Comparison of ENCODE assay signal across 8 mouse cellular contexts in the genomic region with DNA sequence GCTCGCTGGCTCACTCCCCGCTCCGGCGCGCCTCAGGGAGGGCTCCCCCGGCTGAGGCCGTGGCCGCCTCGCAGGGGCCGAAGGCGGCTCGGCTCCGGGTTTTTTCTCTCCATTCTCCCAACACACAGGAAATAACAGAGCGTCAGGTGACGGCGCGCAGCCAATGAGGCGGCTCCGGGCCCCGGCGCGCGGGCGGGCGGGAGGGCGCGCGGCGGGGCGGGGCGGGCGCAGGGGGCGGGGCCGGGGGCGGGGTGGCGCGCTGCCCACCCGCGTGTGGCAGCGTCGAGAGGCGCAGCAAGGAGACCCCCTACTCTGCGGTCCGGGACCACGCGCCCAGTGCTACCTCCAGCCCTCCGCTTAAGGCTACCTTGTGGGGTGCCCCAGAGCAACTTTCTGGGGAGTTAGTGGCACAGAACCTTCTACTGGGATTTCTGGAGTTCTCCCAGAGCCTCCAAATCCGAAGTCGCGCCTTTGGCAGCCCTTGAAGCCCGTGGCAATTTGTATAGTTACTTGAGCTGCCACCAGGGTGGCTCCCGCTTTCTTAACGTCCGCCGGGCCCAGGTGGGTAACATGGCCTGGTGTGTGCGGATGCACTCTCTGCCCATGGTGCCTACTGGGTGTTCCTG.
A peak's percentile ranks its signal among the peaks of the same experiment; 100 is the strongest.
DNase-seq lines count a peak whose midpoint lies in the region; ATAC-seq and TF ChIP-seq lines count a peak whose summit lies in the region.

No protein-coding gene starts in this region.

- 0 out of 2 replicates have a peak, but pooled peaks have one; percentile 13 for TF ChIP-seq POLR2A in limb, embryonic 14.5 days (IDR thresholded peaks at IDR 0.05; ENCODE audit: borderline replicate concordance, extremely low read depth, insufficient read depth, insufficient read length)

- ATAC-seq in intestine, embryonic 14.5 days (replicated peaks; ENCODE audit: low FRiP score, low TSS enrichment, low read depth) = peak; percentile 93
- ATAC-seq in limb, embryonic 14.5 days (ENCODE audit: low FRiP score, low read depth) = peak; percentile 93
- peak; percentile 92 for ATAC-seq in midbrain, embryonic 15.5 days (replicated peaks)

- no peaks in the 10 kb centered on the region for H3K27me3 ChIP-seq in intestine, embryonic 14.5 days (replicated peaks; ENCODE audit: control insufficient read depth, insufficient read depth, low read length)
- no peaks in the 10 kb centered on the region for H3K27me3 ChIP-seq in limb, embryonic 14.5 days (ENCODE audit: control insufficient read depth, insufficient read depth, low read length)
- H3K27me3 ChIP-seq in midbrain, embryonic 15.5 days (replicated peaks) = no peaks in the 10 kb centered on the region

- peaks cover 34% of the 10 kb centered on the region for H3K4me1 ChIP-seq in intestine, embryonic 14.5 days (replicated peaks; ENCODE audit: control insufficient read depth, insufficient read depth, low read length)
- H3K4me1 ChIP-seq in limb, embryonic 14.5 days (ENCODE audit: control insufficient read depth, insufficient read depth, low read length) = peaks cover 26% of the 10 kb centered on the region
- H3K4me1 ChIP-seq in midbrain, embryonic 15.5 days = peaks cover 71% of the 10 kb centered on the region

- no peaks in the 10 kb centered on the region for H3K9me3 ChIP-seq in intestine, embryonic 14.5 days (ENCODE audit: control insufficient read depth, low read length)
- H3K9me3 ChIP-seq in limb, embryonic 14.5 days (ENCODE audit: control insufficient read depth, low read length) = no peaks in the 10 kb centered on the region
- H3K9me3 ChIP-seq in midbrain, embryonic 15.5 days = no peaks in the 10 kb centered on the region

- H3K4me2 ChIP-seq in intestine, embryonic 14.5 days (ENCODE audit: low read length) = peak overlapping the region; percentile 85
- peak overlapping the region; percentile 85 for H3K4me2 ChIP-seq in limb, embryonic 14.5 days (replicated peaks; ENCODE audit: low read depth, low read length, severe bottlenecking)
- peak overlapping the region; percentile 88 for H3K4me2 ChIP-seq in midbrain, embryonic 15.5 days

- DNase-seq in left cerebral cortex, adult 18-20 months (ENCODE audit: low spot score in 2 of 2) = peak; percentile 81 to 86
- DNase-seq in left cerebral cortex, adult 11 months (ENCODE audit: low spot score) = no peak
- DNase-seq in embryo, embryonic 10 days (ENCODE audit: low spot score) = peak; percentile 89
- peak; percentile 79 for DNase-seq in gastrocnemius, postnatal 25 days
- peak; percentile 86 for DNase-seq in intestine, embryonic 14.5 days (ENCODE audit: low spot score)
- DNase-seq in limb, embryonic 14.5 days (ENCODE audit: low spot score) = peak; percentile 85
- DNase-seq in spleen, adult 18-20 months = peak; percentile 76 to 81

- WGBS in intestine, embryonic 14.5 days = 1% methylated on average over 54 of the region's 56 CpGs
- WGBS in limb, embryonic 14.5 days = under 1% methylated on average over 19 of the region's 56 CpGs
- WGBS in midbrain, embryonic 15.5 days = 2% methylated on average over 24 of the region's 56 CpGs

- H3K9ac ChIP-seq in intestine, embryonic 14.5 days (ENCODE audit: low read length) = peak overlapping the region; percentile 87
- H3K9ac ChIP-seq in limb, embryonic 14.5 days (ENCODE audit: low read depth, low read length, severe bottlenecking) = peak overlapping the region; percentile 82
- H3K9ac ChIP-seq in midbrain, embryonic 15.5 days = peak overlapping the region; percentile 87

- H3K4me3 ChIP-seq in intestine, embryonic 14.5 days (ENCODE audit: low read depth, low read length) = peak overlapping the region; percentile 87
- H3K4me3 ChIP-seq in limb, embryonic 14.5 days (replicated peaks; ENCODE audit: low read length) = peak overlapping the region; percentile 99
- peak overlapping the region; percentile 99 for H3K4me3 ChIP-seq in midbrain, embryonic 15.5 days

- H3K27ac ChIP-seq in intestine, embryonic 14.5 days (ENCODE audit: low read depth) = peak overlapping the region; percentile 89
- peak overlapping the region; percentile 89 for H3K27ac ChIP-seq in limb, embryonic 14.5 days (replicated peaks; ENCODE audit: low read depth, low read length)
- peak overlapping the region; percentile 94 for H3K27ac ChIP-seq in midbrain, embryonic 15.5 days

- no peaks in the 10 kb centered on the region for H3K36me3 ChIP-seq in intestine, embryonic 14.5 days (ENCODE audit: control insufficient read depth, insufficient read depth, low read length)
- H3K36me3 ChIP-seq in limb, embryonic 14.5 days (ENCODE audit: control insufficient read depth, insufficient read depth, low read length) = no peaks in the 10 kb centered on the region
- no peaks in the 10 kb centered on the region for H3K36me3 ChIP-seq in midbrain, embryonic 15.5 days (replicated peaks)
